Mouse (Mus musculus) hindbrain, embryonic 13.5 days (tissue): Measurements from ENCODE around the gene Tmem59. TPM values are rescaled to one million over a fixed set of nuclear protein-coding genes. Genes with fewer than 3 reads are reported as not detected.

ENCODE experiments used
- ATAC-seq: fragments of 200-750 bp; cut with Nextera tagmentation; 2 replicates; pipeline ENCODE4 v1.8.0; 2017; ENCODE audit warnings: moderate TSS enrichment; ENCODE audit not compliant: low FRiP score
- H3K27ac ChIP-seq: fragments of 300-500 bp; sonication (generic); 2 replicates; pipeline ENCODE4 v1.5.1; 2015; ENCODE audit warnings: inconsistent platforms, mild to moderate bottlenecking, moderate library complexity
- H3K27me3 ChIP-seq: fragments of 300-500 bp; sonication (generic); 2 replicates; pipeline ENCODE4 v1.6.1; 2015; ENCODE audit warnings: mild to moderate bottlenecking, inconsistent platforms
- H3K36me3 ChIP-seq: fragments of 300-500 bp; sonication (generic); 2 replicates; pipeline ENCODE4 v1.6.1; 2015; ENCODE audit warnings: mild to moderate bottlenecking, inconsistent platforms
- H3K4me1 ChIP-seq: fragments of 300-500 bp; sonication (generic); replicated peaks from 2 replicates; pipeline ENCODE4 v1.6.1; 2015; ENCODE audit warnings: inconsistent platforms
- H3K4me2 ChIP-seq: fragments of 300-500 bp; sonication (generic); 2 replicates; pipeline ENCODE4 v1.6.1; 2015; ENCODE audit warnings: inconsistent platforms, mild to moderate bottlenecking, moderate library complexity
- H3K4me3 ChIP-seq: fragments of 300-500 bp; sonication (generic); 2 replicates; pipeline ENCODE4 v1.5.1; 2015; ENCODE audit warnings: mild to moderate bottlenecking, inconsistent platforms
- H3K9ac ChIP-seq: fragments of 300-500 bp; sonication (generic); 2 replicates; pipeline ENCODE4 v1.6.1; 2015; ENCODE audit warnings: mild to moderate bottlenecking, inconsistent platforms
- H3K9me3 ChIP-seq: fragments of 300-500 bp; sonication (generic); 2 replicates; pipeline ENCODE4 v1.6.1; 2016; ENCODE audit warnings: inconsistent platforms
- WGBS: fragments of 180-500 bp; shearing (Covaris S2); methylation state at CpG from one replicate; pipeline ENCODE4 v1.1.7; 2015; 5-methylcytosine and 5-hydroxymethylcytosine counted together
- polyA plus RNA-seq: library from polyadenylated mRNA; unstranded; fragments of >200 nt; fragmentation: Nextera tagmentation; extraction: Ambion mirVana; gene quantifications from 2 replicates; pipeline ENCODE4 v1.2.1, GENCODE M21; 2015

Gene Tmem59
- polyA plus RNA-seq, 1 experiment from 2014 or later, result 431 TPM

GRCm38 (mm10) chr4:107249471-107249870 is 71.3 kb downstream of the Tmem59 start:
- H3K9ac ChIP-seq, result no peak overlapping the region
- H3K4me2 ChIP-seq, result no peak overlapping the region
- no peak overlapping the region for H3K27ac ChIP-seq
- H3K9me3 ChIP-seq, result no peaks in the 10 kb centered on the region
- peaks cover 10% of the 10 kb centered on the region for H3K36me3 ChIP-seq
- H3K4me3 ChIP-seq, result no peak overlapping the region
- WGBS, result 41% methylated on average over 2 of the region's 2 CpGs
- H3K4me1 ChIP-seq, result peaks cover 40% of the 10 kb centered on the region
- no peak for ATAC-seq
- no peaks in the 10 kb centered on the region for H3K27me3 ChIP-seq

- WGBS, result 20% methylated on average over 4 of the region's 4 CpGs
- Histone ChIP-seq H3K9me3 (no peaks in the 10 kb centered on the region), H3K4me1 (peaks cover 46% of the 10 kb centered on the region), H3K9ac (no peak overlapping the region), H3K36me3 (peaks cover 10% of the 10 kb centered on the region), H3K4me2 (no peak overlapping the region), H3K27ac (no peak overlapping the region), H3K4me3 (no peak overlapping the region), H3K27me3 (no peaks in the 10 kb centered on the region)
- no peak for ATAC-seq
Measured at GRCm38 (mm10) chr4:107250494-107250893, 72.3 kb downstream of the Tmem59 start.

Other genes with a start within 250 kb of the Tmem59 start
- 76.4 and 76.6 TPM in 2 replicates for gene Mrpl37, start 111.5 kb upstream of the Tmem59 start, polyA plus RNA-seq
- gene Cyb5rl, start 111.4 kb upstream of the Tmem59 start, polyA plus RNA-seq, result 4.7 and 5.4 TPM in 2 replicates
- gene Cdcp2, start 81.5 kb upstream of the Tmem59 start, polyA plus RNA-seq, result 0.06 TPM in 1 of 2 replicates, not detected in the other
- 25.2 and 26.1 TPM in 2 replicates for gene Tceanc2, start 717 bp downstream of the Tmem59 start, polyA plus RNA-seq
- not detected in 2 replicates for gene Ldlrad1, start 30.8 kb downstream of the Tmem59 start, polyA plus RNA-seq
- 56.8 and 59.4 TPM in 2 replicates for gene Lrrc42, start 75.1 kb downstream of the Tmem59 start, polyA plus RNA-seq
- gene Hspb11, start 75.2 kb downstream of the Tmem59 start, polyA plus RNA-seq, result 43.5 and 44.7 TPM in 2 replicates
- not detected in 2 replicates for gene Dio1, start 128.8 kb downstream of the Tmem59 start, polyA plus RNA-seq
- 61.4 and 67.3 TPM in 2 replicates for gene Yipf1, start 136.0 kb downstream of the Tmem59 start, polyA plus RNA-seq
- 17.3 and 18.5 TPM in 2 replicates for gene Ndc1, start 189.4 kb downstream of the Tmem59 start, polyA plus RNA-seq